Mouse (Mus musculus): ENCODE measurements at regions not wholly inside any gene's neighbourhood (a gene's known extent, or its start where the extent isn't known, plus 50 kb on each side); places are given as distances from the start of the nearest gene placed in this dataset.

GRCm38 (mm10) chr4:47534959-47535358 lies 60.5 kb downstream of the Sec61b start:
- no peak for DNase-seq

DNA sequence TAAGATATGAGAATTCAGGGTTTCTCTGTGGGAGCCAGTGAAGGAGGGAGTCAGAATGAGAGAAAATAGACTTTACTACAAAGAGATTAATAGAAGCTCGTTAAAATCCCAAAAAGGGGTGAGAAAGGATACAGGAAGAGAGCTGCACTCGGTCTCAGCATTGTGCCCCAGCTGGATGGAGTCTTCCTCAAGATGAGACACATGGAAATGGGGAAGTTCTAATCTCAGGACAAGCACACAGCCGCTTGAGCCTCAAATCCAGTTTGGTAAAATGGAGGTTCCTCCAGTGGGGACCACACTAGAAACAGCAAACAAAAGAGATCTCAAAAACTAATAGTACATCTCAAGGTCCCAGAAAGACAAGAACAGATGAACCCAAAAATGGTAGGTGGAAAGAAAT lies 93.2 kb downstream of the Sec61b start:
- DNase-seq: no peak

- DNase-seq: no peak
Observed at GRCm38 (mm10) chr4:47570846-47571245, 96.4 kb downstream of the Sec61b start.

- no peak for DNase-seq
Observed at GRCm38 (mm10) chr4:47576011-47576410, 101.6 kb downstream of the Sec61b start.

GRCm38 (mm10) chr4:47577490-47577889 lies 103.0 kb downstream of the Sec61b start:
- peak; percentile 16 for DNase-seq

DNA sequence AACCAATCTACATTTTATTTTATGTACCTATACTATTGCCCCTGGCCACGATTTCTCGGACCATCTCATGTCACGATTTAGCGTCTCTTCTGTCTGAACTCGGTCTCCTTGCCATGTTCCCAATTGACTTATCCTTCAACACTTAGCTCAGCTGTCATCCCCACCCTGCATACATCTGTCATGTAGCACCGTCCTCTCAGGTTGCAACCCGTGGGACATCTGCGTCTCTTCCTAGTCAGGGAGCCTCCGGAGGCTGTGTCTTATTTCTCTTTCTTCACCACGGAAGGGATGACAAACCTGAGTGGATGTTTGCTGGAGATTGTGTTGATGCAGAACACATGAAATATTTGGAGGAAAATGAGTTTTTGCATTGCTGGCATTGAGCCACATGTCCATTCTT lies 104.2 kb downstream of the Sec61b start:
- no peak for DNase-seq

- DNase-seq: no peak
Observed at GRCm38 (mm10) chr4:47580556-47580955, 106.1 kb downstream of the Sec61b start.

DNA sequence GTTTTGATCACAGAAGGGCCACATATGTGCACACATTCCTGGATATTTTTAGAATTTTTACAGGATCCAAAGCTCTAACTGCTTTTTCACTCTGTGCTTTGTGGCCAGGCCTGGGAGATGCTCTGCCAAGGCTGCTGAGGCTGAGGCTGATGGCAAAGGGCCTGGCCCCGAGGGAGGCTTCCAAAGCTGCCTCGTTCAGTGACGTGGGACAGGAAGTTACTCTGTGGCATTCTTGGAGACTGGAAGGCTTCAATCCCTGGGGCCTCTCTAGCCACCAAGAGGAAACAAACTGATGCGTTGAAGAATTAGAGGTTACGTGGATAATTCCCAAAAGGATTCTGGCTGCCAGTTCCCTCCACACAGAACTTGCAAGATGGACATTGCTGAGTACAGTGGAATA lies 112.8 kb downstream of the Sec61b start:
- peak; percentile 60 for DNase-seq

DNA sequence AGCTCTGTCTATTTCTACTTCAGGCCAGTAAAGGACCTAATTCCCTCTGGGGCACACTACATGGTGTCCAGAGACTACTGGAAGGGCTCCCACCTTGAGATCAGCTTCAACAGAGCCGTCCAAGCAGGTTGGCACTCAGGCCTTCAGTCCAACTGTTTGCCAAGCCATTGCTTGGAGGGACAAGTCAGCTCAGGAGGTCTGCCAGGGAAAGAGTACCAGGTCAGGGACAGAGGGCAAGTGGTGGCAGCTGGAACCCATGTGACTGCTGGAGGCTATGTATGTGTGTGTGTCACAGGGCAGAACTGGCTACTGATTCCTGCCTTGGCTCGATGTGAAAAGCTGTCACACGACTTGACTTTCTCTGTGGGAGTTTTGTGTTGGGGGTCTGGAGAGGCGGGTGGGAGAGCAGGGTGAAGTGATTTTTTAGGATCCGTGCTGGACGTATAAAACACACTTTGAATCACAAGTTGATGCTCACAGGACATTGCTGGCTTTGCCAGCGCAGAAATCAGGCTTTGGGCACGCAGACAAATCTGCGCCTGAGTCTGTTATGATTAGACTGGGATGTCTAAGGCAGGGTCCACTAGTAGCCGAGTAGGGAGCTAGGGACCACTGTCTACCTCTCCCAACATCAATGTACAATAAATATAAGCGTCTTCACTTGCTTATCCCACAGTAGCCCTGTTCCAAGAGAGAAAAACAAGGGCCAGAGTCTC lies 118.0 kb downstream of the Sec61b start:
- no peak for DNase-seq

- no peak for DNase-seq
Observed at GRCm38 (mm10) chr4:47593155-47593554, 118.7 kb downstream of the Sec61b start.

DNA sequence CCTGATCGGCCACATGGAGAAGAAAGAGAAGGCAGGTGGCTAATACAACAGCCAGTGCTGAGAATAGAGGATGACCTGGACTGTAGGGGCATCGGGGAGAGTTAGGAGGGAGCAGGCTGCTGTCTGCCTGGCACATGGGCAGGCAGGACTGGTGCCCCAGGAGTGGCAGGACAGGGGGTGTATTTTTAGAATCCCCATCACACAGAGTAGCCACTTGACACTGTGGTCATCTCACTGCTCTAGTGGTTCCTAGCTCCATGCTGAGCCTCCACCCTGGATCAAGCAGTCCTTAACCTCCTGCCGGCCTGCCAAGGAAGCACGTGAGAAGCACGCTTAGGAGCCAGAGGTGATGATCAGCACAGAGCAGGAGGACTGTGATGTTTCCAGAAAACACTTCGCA lies 119.7 kb downstream of the Sec61b start:
- DNase-seq: no peak

DNA sequence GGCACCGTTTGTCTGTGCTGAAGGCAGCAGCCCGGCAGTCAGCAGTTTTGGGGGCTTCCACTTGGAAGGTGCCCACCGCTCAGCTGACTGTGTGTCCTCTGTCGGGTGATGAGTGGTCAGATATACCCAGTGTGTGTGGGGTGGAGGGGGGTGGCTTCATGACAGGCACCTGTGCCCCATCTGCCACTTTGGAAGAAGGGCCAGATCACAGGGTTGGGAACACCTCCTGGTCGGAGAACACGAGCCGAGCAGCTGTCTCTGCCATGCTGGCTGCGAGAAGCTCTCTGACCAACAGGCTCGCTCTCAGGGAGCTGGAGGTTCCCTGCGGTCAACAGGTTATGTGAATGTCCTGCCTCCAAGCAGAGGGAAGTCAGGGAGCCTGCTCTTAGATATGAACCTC lies 121.4 kb downstream of the Sec61b start:
- DNase-seq: no peak

DNA sequence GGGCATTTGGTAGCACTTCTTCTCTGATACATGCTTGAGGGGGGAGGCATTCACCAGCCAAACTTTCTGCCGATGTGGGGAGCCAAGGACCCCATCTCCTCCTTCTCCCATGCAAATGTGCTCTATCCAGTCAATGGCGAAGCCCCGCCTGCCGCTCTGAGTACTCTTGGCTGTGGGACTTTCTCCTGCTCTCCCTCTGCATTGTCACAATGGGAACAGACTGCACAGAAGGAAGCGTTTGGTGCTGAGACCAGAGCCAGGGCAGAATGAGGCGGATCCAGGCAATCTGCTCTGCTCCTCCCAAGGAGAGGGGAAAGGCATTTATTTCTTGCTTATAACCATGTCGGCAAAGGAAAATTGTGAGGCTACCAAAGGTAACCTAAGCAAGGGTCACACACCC lies 123.1 kb downstream of the Sec61b start:
- no peak for DNase-seq

- DNase-seq: no peak
Observed at GRCm38 (mm10) chr4:47598216-47598615, 123.8 kb downstream of the Sec61b start.

DNA sequence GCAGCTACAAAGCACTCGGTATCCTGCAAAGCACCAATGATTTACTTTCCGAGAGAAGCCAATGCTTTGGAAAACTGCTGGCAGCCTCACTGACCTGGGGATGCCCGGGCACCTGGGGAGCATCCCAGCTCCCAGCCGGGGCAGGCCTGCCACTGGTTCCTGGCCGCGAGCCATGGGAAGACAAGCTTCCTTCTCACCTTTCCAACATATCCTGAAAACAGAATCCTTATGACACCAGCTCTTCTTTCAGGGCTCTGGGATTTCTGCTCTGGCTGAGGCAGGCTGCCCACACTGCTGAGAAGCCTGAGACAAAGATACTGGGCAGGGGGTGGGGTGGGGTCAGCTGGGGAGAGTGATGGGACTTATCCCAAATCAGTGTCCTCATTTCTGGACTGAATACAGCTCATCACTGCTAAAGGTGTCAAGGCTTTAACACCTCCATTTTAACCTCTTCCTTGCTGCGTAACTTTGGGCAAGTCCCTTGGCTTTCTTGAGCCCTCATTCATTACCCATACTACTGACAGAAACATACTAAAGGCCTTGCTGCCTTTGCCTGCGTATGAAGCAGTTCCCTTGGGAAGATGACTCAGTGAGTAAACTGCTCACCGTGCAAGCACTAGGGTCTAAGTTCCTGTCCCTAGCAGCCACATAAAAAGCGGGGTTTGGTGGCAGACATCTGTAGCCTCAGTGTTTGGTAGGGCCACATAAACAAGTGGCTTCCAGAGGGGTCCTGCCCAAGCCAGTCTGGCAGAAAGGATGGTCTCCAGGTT lies 127.0 kb downstream of the Sec61b start:
- DNase-seq: no peak

DNA sequence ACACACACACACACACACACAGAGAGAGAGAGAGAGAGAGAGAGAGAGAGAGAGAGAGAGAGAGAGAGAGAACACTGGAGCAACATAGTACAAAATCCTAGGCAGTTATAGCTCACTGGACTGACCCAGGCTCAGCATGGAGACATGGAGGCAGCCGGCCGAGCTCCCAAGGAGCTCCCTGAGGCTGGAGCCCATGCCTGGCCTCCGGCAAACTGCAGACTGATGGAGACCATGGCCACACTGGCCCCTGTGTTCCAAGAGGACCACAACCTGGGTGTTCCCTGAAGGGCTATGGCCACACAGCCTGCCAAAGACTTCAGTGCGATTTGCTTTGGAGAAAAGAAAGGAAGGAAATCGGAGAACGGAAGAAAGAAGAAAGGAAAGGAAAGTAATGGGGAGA lies 128.9 kb downstream of the Sec61b start:
- DNase-seq: no peak

DNA sequence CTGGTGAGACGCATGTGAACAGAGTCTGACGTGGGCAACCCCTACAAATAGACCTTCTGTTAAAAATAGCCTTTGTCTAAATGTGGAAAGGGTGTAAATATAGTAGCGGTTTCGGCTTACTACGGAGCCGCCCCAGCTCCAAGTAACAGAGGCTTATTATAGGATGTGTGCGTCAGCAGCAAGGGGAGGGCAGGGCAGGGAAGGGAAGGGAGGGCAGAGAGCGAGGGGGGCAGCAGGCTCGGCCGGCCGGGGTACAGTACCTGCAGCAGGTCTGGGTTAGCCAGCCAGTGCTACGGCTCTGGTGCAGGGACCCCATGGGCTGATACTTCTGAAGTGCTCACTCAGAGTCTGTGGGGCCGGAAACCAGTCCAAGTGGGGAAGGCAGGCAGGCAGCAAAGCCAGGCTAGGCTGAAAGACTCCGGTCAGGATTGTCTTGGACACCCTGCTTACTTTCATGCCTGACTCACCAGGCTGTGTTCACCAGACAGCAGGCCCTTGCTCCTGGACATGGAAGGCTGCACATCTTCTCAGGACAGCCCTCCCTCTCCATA lies 129.5 kb downstream of the Sec61b start:
- DNase-seq: peak; percentile 8

DNA sequence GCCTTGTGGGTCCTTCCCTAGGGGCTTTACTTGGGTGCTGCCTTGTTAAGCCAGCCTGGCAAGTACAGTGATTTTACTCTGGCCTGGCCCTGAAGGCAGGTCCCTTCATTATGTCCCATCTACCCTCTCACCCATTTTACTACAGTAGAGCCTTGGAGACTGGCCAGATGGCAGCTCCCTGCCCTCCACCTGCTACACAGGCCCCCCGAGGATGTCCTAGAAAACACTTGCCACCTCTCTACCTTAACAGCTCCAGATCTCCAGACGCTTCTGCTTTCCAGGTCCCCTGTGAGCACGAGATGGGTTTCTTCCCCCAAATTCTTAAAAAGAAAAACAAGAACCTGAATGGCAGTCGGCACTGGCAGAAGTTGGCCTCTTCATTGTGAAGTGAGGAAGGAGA lies 131.2 kb downstream of the Sec61b start:
- DNase-seq: no peak

DNA sequence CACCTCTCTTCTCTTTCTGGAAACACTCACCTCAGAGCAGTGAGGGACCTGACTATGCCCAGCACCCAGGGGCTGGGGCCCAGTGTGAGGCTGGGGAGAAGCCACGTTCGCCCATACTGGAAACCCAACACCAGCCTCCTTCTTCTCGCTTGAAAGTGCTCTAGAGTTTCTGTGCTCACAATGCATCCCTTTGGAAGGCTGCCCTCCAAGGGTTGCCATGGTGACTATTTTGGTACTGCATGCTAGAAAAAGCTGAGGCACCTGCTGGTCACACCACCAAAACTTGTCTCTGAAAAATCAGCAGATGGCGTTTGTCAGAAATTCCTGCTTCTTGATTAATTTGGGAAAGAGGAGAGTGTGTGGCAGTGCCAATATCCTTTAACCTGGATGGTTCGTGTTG lies 134.2 kb downstream of the Sec61b start:
- no peak for DNase-seq

- no peak for DNase-seq
Observed at GRCm38 (mm10) chr4:47610913-47611312, 136.5 kb downstream of the Sec61b start.

DNA sequence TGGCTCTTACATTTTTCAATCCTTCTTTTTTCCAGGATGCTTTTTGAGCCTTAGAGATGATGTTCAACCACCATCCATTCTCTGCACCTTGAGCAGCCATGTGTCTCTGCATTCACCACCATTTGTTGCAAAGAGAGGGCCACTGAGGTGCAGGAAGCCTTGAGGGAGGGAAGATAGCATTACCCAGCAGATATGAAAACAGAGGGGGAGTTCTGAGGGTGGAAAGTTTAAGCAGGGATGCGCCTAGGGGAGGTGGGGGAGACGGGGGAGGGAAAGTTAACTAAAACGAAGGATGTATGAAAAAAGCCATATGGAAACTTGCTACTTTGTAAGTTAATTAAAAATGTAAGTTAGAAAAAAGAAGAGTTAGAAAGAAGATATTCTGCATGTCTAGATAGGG lies 142.1 kb downstream of the Sec61b start:
- DNase-seq: no peak

DNA sequence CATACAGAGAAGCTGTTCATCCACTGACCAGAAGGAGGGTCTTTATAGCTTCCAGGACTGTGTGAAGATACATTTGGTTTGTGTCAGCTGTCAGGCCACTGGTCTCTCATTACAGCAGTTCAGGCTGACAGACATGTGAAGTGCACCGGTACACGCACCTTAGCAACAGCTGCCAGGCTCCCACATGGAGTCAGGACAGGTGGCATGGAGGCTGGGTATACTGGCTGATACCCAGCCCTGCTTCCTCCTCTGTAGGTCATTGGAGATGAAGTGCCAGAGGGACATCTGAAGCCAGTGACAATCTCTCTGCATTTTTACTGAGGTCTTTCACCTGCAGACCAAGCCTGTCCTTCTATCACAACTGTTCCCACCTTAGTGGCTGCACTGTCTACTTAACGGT lies 146.2 kb downstream of the Sec61b start:
- DNase-seq: no peak

DNA sequence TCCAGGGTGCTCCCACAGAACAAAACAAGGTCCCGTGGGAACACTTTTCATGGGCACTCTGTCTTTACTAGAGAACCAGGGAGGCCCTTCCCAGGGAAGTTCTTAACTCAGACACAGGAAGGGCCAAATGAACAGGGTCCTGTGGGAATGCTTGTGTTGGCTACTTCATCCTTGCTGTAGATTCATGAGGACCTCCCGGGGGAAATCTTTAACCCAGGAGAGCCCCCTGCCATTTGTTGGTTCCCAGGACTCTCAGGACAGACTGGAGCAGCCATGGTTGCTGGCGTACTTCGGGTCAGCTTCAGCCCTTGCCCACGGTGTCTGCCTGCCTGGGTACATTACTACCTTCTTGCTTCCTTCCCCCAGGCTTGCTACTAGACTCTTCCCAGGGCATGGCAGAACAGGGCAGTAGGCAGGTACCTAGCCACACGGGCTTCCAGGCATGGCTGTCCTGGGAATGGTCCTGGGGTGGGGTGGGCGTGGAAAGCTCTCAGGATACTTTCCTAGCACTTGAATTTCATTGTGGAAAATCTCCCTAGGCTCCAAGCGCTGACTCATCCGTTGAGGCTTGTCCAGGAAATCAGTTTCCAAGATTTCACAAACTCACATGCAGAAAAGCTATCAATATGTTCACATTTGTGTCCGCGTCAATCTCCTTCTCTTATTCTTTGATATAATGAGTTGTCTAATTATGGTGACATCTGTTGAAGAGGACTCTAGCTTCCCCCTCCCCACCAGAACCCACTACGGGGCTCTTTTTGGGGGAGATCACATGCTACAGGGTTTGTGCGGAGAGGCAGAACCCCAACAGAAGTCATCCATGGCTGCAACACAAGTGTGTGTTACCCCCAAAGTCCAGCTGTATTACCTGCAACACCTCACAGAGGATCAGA lies 148.6 kb downstream of the Sec61b start:
- no peak for DNase-seq

All from kidney, adult 9 months (tissue).